18 mouse cellular contexts compared by ENCODE assay signal in genomic region chr1:130085910-130086309, GRCm38 (mm10).
"Had no signal": no experiment of that assay in that cellular context is flagged by ENCODE, and none has a peak within 500 bp of the region (broad histone marks: within the 10 kb centered on the region; RNA-seq: fewer than 3 reads in every experiment).

No protein-coding gene starts in this region.

- H3K4me3 ChIP-seq: intestine, embryonic 15.5 days; kidney, embryonic 15.5 days; left cerebral cortex, adult 2 months; liver, embryonic 13.5 days; megakaryocyte, embryonic 14.5 days; midbrain, embryonic 10.5 days; midbrain, embryonic 13.5 days; myocyte; neural tube, embryonic 13.5 days had no signal

- H3K27me3 ChIP-seq: intestine, embryonic 15.5 days; kidney, embryonic 15.5 days; liver, embryonic 13.5 days; megakaryocyte, embryonic 14.5 days; midbrain, embryonic 13.5 days; neural tube, embryonic 13.5 days had no signal

- H3K27ac ChIP-seq: intestine, embryonic 15.5 days; kidney, embryonic 15.5 days; left cerebral cortex, adult 2 months; liver, embryonic 13.5 days; midbrain, embryonic 10.5 days; midbrain, embryonic 13.5 days; neural tube, embryonic 13.5 days had no signal

- DNase-seq: kidney, adult 11 months; kidney, adult 8-10 months; kidney, postnatal 36 days; liver, embryonic 13.5 days; lung, adult 2 months; retina, postnatal 1 day; thymus, adult 2 months; thymus, postnatal 14 days; thymus, postnatal 4 days had no signal

- H3K4me1 ChIP-seq: intestine, embryonic 15.5 days; kidney, embryonic 15.5 days; liver, embryonic 13.5 days; megakaryocyte, embryonic 14.5 days; midbrain, embryonic 10.5 days; midbrain, embryonic 13.5 days; neural tube, embryonic 13.5 days had no signal

- H3K4me2 ChIP-seq: intestine, embryonic 15.5 days; kidney, embryonic 15.5 days; liver, embryonic 13.5 days; midbrain, embryonic 13.5 days; neural tube, embryonic 13.5 days had no signal

- H3K36me3 ChIP-seq: intestine, embryonic 15.5 days; kidney, embryonic 15.5 days; liver, embryonic 13.5 days; midbrain, embryonic 10.5 days; midbrain, embryonic 13.5 days; neural tube, embryonic 13.5 days had no signal

- H3K9ac ChIP-seq: intestine, embryonic 15.5 days; kidney, embryonic 15.5 days; liver, embryonic 13.5 days; midbrain, embryonic 13.5 days; neural tube, embryonic 13.5 days had no signal

- ATAC-seq: intestine, embryonic 15.5 days; midbrain, embryonic 13.5 days; midbrain, embryonic 16.5 days had no signal

- H3K9me3 ChIP-seq: intestine, embryonic 15.5 days; kidney, embryonic 15.5 days; liver, embryonic 13.5 days; megakaryocyte, embryonic 14.5 days; midbrain, embryonic 10.5 days; midbrain, embryonic 13.5 days; neural tube, embryonic 13.5 days had no signal
